Comparison of ENCODE assay signal across 9 mouse cellular contexts in the genomic region with DNA sequence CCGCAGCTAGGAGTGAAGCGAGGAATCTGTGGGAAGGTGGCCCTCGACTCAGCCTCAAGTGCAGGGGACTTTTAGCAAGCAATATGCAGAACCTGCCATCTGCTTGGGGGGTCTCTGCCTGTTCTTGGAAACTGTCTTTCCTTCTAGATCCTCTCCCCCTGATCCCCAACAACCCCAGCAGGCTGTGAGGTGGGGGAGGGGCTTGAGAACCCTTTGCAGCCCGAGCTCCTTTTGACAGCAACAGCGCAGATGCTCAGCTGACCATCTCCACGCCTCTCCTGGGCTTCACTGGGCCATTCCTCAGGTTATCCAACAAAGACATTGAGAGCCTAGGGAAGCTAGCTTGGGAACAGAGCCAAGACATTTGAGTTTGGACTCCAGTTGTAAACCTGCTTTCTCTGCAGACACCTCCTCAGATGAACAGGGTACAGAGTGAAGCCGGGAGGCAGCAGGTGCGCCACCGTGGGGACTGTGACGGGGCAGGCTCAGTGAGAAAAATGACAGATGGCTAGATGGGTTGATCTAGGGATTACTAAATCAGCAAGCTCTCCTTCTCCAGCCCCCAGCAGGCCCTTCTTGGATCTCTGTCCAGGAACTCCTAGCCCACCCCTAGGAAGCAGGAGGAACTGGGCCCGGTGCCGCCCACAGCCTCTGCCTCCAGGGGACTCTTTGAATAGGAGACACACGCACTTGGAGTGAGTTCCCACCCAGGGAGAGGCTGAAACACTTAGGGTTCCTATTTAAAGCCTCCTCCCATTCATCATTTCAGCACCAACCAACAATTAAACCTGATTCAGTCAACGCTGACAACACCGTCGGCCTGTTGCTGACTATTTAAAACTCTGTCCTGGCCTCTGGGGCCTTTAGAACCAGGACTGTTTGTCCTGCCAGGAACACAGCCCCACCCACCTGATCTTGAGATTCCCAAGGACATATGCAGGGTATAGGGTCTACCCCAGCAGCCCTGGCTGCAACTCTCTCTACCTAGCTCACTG.
DNase-seq lines count a peak whose midpoint lies in the region; ATAC-seq and TF ChIP-seq lines count a peak whose summit lies in the region.
"Had no signal": no experiment of that assay in that cellular context is flagged by ENCODE, and none has a peak within 500 bp of the region (broad histone marks: within the 10 kb centered on the region; RNA-seq: fewer than 3 reads in every experiment).

No protein-coding gene starts in this region.

- no peak overlapping the region for H3K9ac ChIP-seq in intestine, embryonic 15.5 days
- no peak overlapping the region for H3K9ac ChIP-seq in intestine, postnatal 0 days (ENCODE audit: low read depth, low read length)

- no peak for TF ChIP-seq POLR2A in brain, embryonic 14.5 days (IDR thresholded peaks at IDR 0.05; ENCODE audit: borderline replicate concordance, extremely low read depth, insufficient read depth, insufficient read length, poor library complexity, severe bottlenecking)

- H3K36me3 ChIP-seq in intestine, embryonic 15.5 days = no peaks in the 10 kb centered on the region
- no peaks in the 10 kb centered on the region for H3K36me3 ChIP-seq in intestine, postnatal 0 days (ENCODE audit: control insufficient read depth, insufficient read depth)

- no peak overlapping the region for H3K4me3 ChIP-seq in intestine, embryonic 15.5 days (replicated peaks)
- no peak overlapping the region for H3K4me3 ChIP-seq in intestine, postnatal 0 days (ENCODE audit: low read depth, low read length)
- H3K4me3 ChIP-seq: layer of hippocampus, adult 2 months had no signal

- 53% methylated on average over 16 of the region's 16 CpGs for WGBS in intestine, embryonic 15.5 days
- 56% methylated on average over 16 of the region's 16 CpGs for WGBS in intestine, postnatal 0 days

- H3K27ac ChIP-seq in intestine, embryonic 15.5 days = no peak overlapping the region
- H3K27ac ChIP-seq in intestine, postnatal 0 days (ENCODE audit: low read depth, low read length) = no peak overlapping the region
- H3K27ac ChIP-seq: layer of hippocampus, adult 2 months had no signal

- peak; percentile 57; the same call in 1 of the 2 replicates for ATAC-seq in intestine, embryonic 15.5 days
- ATAC-seq in intestine, postnatal 0 days = no peak

- TF ChIP-seq CTCF in intestine, postnatal 0 days (IDR thresholded peaks at IDR 0.05; ENCODE audit: low read depth) = no peak
- TF ChIP-seq CTCF in brain, embryonic 14.5 days (IDR thresholded peaks at IDR 0.05; ENCODE audit: borderline replicate concordance, extremely low read depth, insufficient read depth, insufficient read length) = no peak

- peak; percentile 73 for DNase-seq in brain, embryonic 14.5 days (ENCODE audit: low read depth)
- DNase-seq in frontal cortex, postnatal 36 days (ENCODE audit: low spot score in 2 of 2) = peak; percentile 29 to 33
- peak; percentile 9 to 53 for DNase-seq in left cerebral cortex, adult 8-10 months (ENCODE audit: low spot score in 2 of 2)
- DNase-seq in telencephalon, adult 2 months (ENCODE audit: low read depth, low spot score) = peak; percentile 44
- DNase-seq in ovary, adult 18-20 months (ENCODE audit: low spot score) = no peak
- DNase-seq in neural tube, embryonic 10.5 days (ENCODE audit: extremely low spot score, low spot score) = no peak

- H3K27me3 ChIP-seq in intestine, embryonic 15.5 days (replicated peaks) = no peaks in the 10 kb centered on the region
- no peaks in the 10 kb centered on the region for H3K27me3 ChIP-seq in intestine, postnatal 0 days (replicated peaks; ENCODE audit: control insufficient read depth, insufficient read depth, low read length)

- H3K4me2 ChIP-seq in intestine, embryonic 15.5 days (replicated peaks) = no peak overlapping the region
- no peak overlapping the region for H3K4me2 ChIP-seq in intestine, postnatal 0 days (replicated peaks; ENCODE audit: low read depth)

- peaks cover 6% of the 10 kb centered on the region; the same call in 1 of the 2 replicates for H3K4me1 ChIP-seq in intestine, embryonic 15.5 days (replicated peaks)
- no peaks in the 10 kb centered on the region for H3K4me1 ChIP-seq in intestine, postnatal 0 days (replicated peaks; ENCODE audit: control insufficient read depth, insufficient read depth, low read length)

- H3K9me3 ChIP-seq in intestine, embryonic 15.5 days = no peaks in the 10 kb centered on the region
- no peaks in the 10 kb centered on the region for H3K9me3 ChIP-seq in intestine, postnatal 0 days (ENCODE audit: control insufficient read depth)

Comparison
In these comparisons a context has a peak if more than half of its experiments do, and no peak if none do; other contexts are left out.
1. DNase-seq: peak in brain, embryonic 14.5 days (single experiment), frontal cortex, postnatal 36 days (2 of 2), left cerebral cortex, adult 8-10 months (2 of 2) and telencephalon, adult 2 months (single experiment); none in ovary, adult 18-20 months (single experiment) and neural tube, embryonic 10.5 days (single experiment).